Mouse (Mus musculus): ENCODE measurements around the gene Nbea.

- TF ChIP-seq CTCF (conservative IDR thresholded peaks at IDR 0.05; ENCODE audit: low read length) (no peak), POU5F1 (IDR thresholded peaks at IDR 0.05; ENCODE audit: borderline replicate concordance, low read length) (no peak)
These were observed 392.9 kb downstream of the Nbea start for GRCm38 (mm10) chr3:55790609-55791008.

All from E14TG2a.4 (cell line).